Mouse (Mus musculus): ENCODE measurements around the gene Fggy. TPM values are rescaled to one million over a fixed set of nuclear protein-coding genes. Genes with fewer than 3 reads are reported as not detected.

Fggy gene
- polyA plus RNA-seq, 1 experiment = 22.2 TPM

- Histone ChIP-seq H3K36me3 (ENCODE audit: control insufficient read depth, insufficient read depth, low read length, poor library complexity, severe bottlenecking) (no peaks in the 10 kb centered on the region), H3K27ac (ENCODE audit: insufficient read depth, low read length) (no peak overlapping the region), H3K4me1 (ENCODE audit: control insufficient read depth, insufficient read depth, low read length) (peaks cover 2% of the 10 kb centered on the region), H3K9me3 (replicated peaks; ENCODE audit: control insufficient read depth, insufficient read depth, low read length, poor library complexity, severe bottlenecking) (no peaks in the 10 kb centered on the region), H3K4me3 (ENCODE audit: low read depth, low read length) (no peak overlapping the region), H3K27me3 (ENCODE audit: control insufficient read depth, insufficient read depth, low read length, poor library complexity, severe bottlenecking) (no peaks in the 10 kb centered on the region), H3K9ac (ENCODE audit: low read depth, poor library complexity, severe bottlenecking) (no peak overlapping the region)
- no peak for TF ChIP-seq CTCF (IDR thresholded peaks at IDR 0.05; ENCODE audit: low read depth, low read length)
- TF ChIP-seq POLR2A (IDR thresholded peaks at IDR 0.05; ENCODE audit: insufficient read depth, low read length) = no peak
- no peak for TF ChIP-seq EP300 (IDR thresholded peaks at IDR 0.05; ENCODE audit: insufficient read depth, low read depth, low read length)
Measured at GRCm38 (mm10) chr4:95729142-95729826, 172.0 kb downstream of the Fggy start.

- no peaks in the 10 kb centered on the region for H3K27me3 ChIP-seq (ENCODE audit: control insufficient read depth, insufficient read depth, low read length, poor library complexity, severe bottlenecking)
- H3K4me1 ChIP-seq (ENCODE audit: control insufficient read depth, insufficient read depth, low read length) = peaks cover 2% of the 10 kb centered on the region
- H3K9me3 ChIP-seq (replicated peaks; ENCODE audit: control insufficient read depth, insufficient read depth, low read length, poor library complexity, severe bottlenecking) = no peaks in the 10 kb centered on the region
- H3K36me3 ChIP-seq (ENCODE audit: control insufficient read depth, insufficient read depth, low read length, poor library complexity, severe bottlenecking) = no peaks in the 10 kb centered on the region
- H3K27ac ChIP-seq (ENCODE audit: insufficient read depth, low read length) = no peak overlapping the region
- TF ChIP-seq POLR2A (IDR thresholded peaks at IDR 0.05; ENCODE audit: insufficient read depth, low read length) = no peak
- no peak for TF ChIP-seq CTCF (IDR thresholded peaks at IDR 0.05; ENCODE audit: low read depth, low read length)
- TF ChIP-seq EP300 (IDR thresholded peaks at IDR 0.05; ENCODE audit: insufficient read depth, low read depth, low read length) = no peak
- H3K4me3 ChIP-seq (ENCODE audit: low read depth, low read length) = no peak overlapping the region
- no peak overlapping the region for H3K9ac ChIP-seq (ENCODE audit: low read depth, poor library complexity, severe bottlenecking)
Measured at GRCm38 (mm10) chr4:95731110-95731509, 173.8 kb downstream of the Fggy start.

- no peak overlapping the region for H3K9ac ChIP-seq (ENCODE audit: low read depth, poor library complexity, severe bottlenecking)
- no peak overlapping the region for H3K4me3 ChIP-seq (ENCODE audit: low read depth, low read length)
- no peak for TF ChIP-seq POLR2A (IDR thresholded peaks at IDR 0.05; ENCODE audit: insufficient read depth, low read length)
- TF ChIP-seq EP300 (IDR thresholded peaks at IDR 0.05; ENCODE audit: insufficient read depth, low read depth, low read length) = no peak
- no peak for TF ChIP-seq CTCF (IDR thresholded peaks at IDR 0.05; ENCODE audit: low read depth, low read length)
- no peak overlapping the region for H3K27ac ChIP-seq (ENCODE audit: insufficient read depth, low read length)
- H3K36me3 ChIP-seq (ENCODE audit: control insufficient read depth, insufficient read depth, low read length, poor library complexity, severe bottlenecking) = no peaks in the 10 kb centered on the region
- peaks cover 2% of the 10 kb centered on the region for H3K4me1 ChIP-seq (ENCODE audit: control insufficient read depth, insufficient read depth, low read length)
- no peaks in the 10 kb centered on the region for H3K9me3 ChIP-seq (replicated peaks; ENCODE audit: control insufficient read depth, insufficient read depth, low read length, poor library complexity, severe bottlenecking)
- no peaks in the 10 kb centered on the region for H3K27me3 ChIP-seq (ENCODE audit: control insufficient read depth, insufficient read depth, low read length, poor library complexity, severe bottlenecking)
Measured at GRCm38 (mm10) chr4:95733397-95734249, 176.3 kb downstream of the Fggy start.

GRCm38 (mm10) chr4:95735967-95736366 lies 178.7 kb downstream of the Fggy start:
- no peak overlapping the region for H3K4me3 ChIP-seq (ENCODE audit: low read depth, low read length)
- H3K9ac ChIP-seq (ENCODE audit: low read depth, poor library complexity, severe bottlenecking) = no peak overlapping the region
- no peaks in the 10 kb centered on the region for H3K36me3 ChIP-seq (ENCODE audit: control insufficient read depth, insufficient read depth, low read length, poor library complexity, severe bottlenecking)
- no peak for TF ChIP-seq EP300 (IDR thresholded peaks at IDR 0.05; ENCODE audit: insufficient read depth, low read depth, low read length)
- TF ChIP-seq POLR2A (IDR thresholded peaks at IDR 0.05; ENCODE audit: insufficient read depth, low read length) = no peak
- no peak for TF ChIP-seq CTCF (IDR thresholded peaks at IDR 0.05; ENCODE audit: low read depth, low read length)
- H3K27ac ChIP-seq (ENCODE audit: insufficient read depth, low read length) = no peak overlapping the region
- H3K9me3 ChIP-seq (replicated peaks; ENCODE audit: control insufficient read depth, insufficient read depth, low read length, poor library complexity, severe bottlenecking) = no peaks in the 10 kb centered on the region
- H3K4me1 ChIP-seq (ENCODE audit: control insufficient read depth, insufficient read depth, low read length) = peaks cover 2% of the 10 kb centered on the region
- no peaks in the 10 kb centered on the region for H3K27me3 ChIP-seq (ENCODE audit: control insufficient read depth, insufficient read depth, low read length, poor library complexity, severe bottlenecking)

GRCm38 (mm10) chr4:95736674-95737073 lies 179.4 kb downstream of the Fggy start:
- no peaks in the 10 kb centered on the region for H3K36me3 ChIP-seq (ENCODE audit: control insufficient read depth, insufficient read depth, low read length, poor library complexity, severe bottlenecking)
- no peaks in the 10 kb centered on the region for H3K9me3 ChIP-seq (replicated peaks; ENCODE audit: control insufficient read depth, insufficient read depth, low read length, poor library complexity, severe bottlenecking)

GRCm38 (mm10) chr4:95738179-95738578 lies 180.9 kb downstream of the Fggy start:
- Histone ChIP-seq H3K36me3 (ENCODE audit: control insufficient read depth, insufficient read depth, low read length, poor library complexity, severe bottlenecking) (no peaks in the 10 kb centered on the region), H3K9me3 (replicated peaks; ENCODE audit: control insufficient read depth, insufficient read depth, low read length, poor library complexity, severe bottlenecking) (no peaks in the 10 kb centered on the region), H3K4me3 (ENCODE audit: low read depth, low read length) (no peak overlapping the region), H3K27me3 (ENCODE audit: control insufficient read depth, insufficient read depth, low read length, poor library complexity, severe bottlenecking) (no peaks in the 10 kb centered on the region), H3K4me1 (ENCODE audit: control insufficient read depth, insufficient read depth, low read length) (peaks cover 2% of the 10 kb centered on the region), H3K27ac (ENCODE audit: insufficient read depth, low read length) (no peak overlapping the region), H3K9ac (ENCODE audit: low read depth, poor library complexity, severe bottlenecking) (no peak overlapping the region)
- TF ChIP-seq CTCF (IDR thresholded peaks at IDR 0.05; ENCODE audit: low read depth, low read length) = no peak
- no peak for TF ChIP-seq POLR2A (IDR thresholded peaks at IDR 0.05; ENCODE audit: insufficient read depth, low read length)

More at GRCm38 (mm10) chr4:95736674-95737073, 179.4 kb downstream of the Fggy start:
- no peak overlapping the region for H3K27ac ChIP-seq (ENCODE audit: insufficient read depth, low read length)
- TF ChIP-seq CTCF (IDR thresholded peaks at IDR 0.05; ENCODE audit: low read depth, low read length) (no peak), EP300 (IDR thresholded peaks at IDR 0.05; ENCODE audit: insufficient read depth, low read depth, low read length) (no peak), POLR2A (IDR thresholded peaks at IDR 0.05; ENCODE audit: insufficient read depth, low read length) (no peak)
- H3K27me3 ChIP-seq (ENCODE audit: control insufficient read depth, insufficient read depth, low read length, poor library complexity, severe bottlenecking) = no peaks in the 10 kb centered on the region
- H3K4me3 ChIP-seq (ENCODE audit: low read depth, low read length) = no peak overlapping the region
- no peak overlapping the region for H3K9ac ChIP-seq (ENCODE audit: low read depth, poor library complexity, severe bottlenecking)
- peaks cover 2% of the 10 kb centered on the region for H3K4me1 ChIP-seq (ENCODE audit: control insufficient read depth, insufficient read depth, low read length)

All from ES-Bruce4 (cell line).